Mouse (Mus musculus) ES-CJ7 (cell line): ENCODE data around the gene Psmc1.

Experiments
- DNase-seq: peaks from one replicate; pipeline ENCODE4 v3.0.0; 2011; ENCODE audit warnings: low read depth, low spot score

Gene Psmc1

GRCm38 (mm10) chr12:100172481-100172880 is 62.5 kb downstream of the Psmc1 start:
- no peak for DNase-seq
